Mouse (Mus musculus) heart, postnatal 0 days (tissue): ENCODE measurements at regions not wholly inside any gene's neighbourhood (a gene's known extent, or its start where the extent isn't known, plus 50 kb on each side); places are given as distances from the start of the nearest gene placed in this dataset.

Source experiments
- ATAC-seq: fragments of 200-750 bp; cut with Nextera tagmentation; 2 replicates; pipeline ENCODE4 v1.8.0; 2017; ENCODE audit warnings: low read depth, moderate number of reproducible peaks, moderate library complexity; ENCODE audit not compliant: insufficient read depth
- DNase-seq: peaks from one replicate; pipeline ENCODE4 v3.0.0-alpha.2; 2016; ENCODE audit warnings: low spot score
- H3K27ac ChIP-seq: fragments of 300-500 bp; sonication (generic); 2 replicates; pipeline ENCODE4 v1.5.1; 2014; ENCODE audit warnings: low read depth, mild to moderate bottlenecking
- H3K27me3 ChIP-seq: fragments of 300-500 bp; sonication (generic); 2 replicates; pipeline ENCODE4 v1.6.1; 2014; ENCODE audit warnings: low read length, mixed read lengths; ENCODE audit not compliant: control insufficient read depth, insufficient read depth
- H3K36me3 ChIP-seq: fragments of 300-500 bp; sonication (generic); replicated peaks from 2 replicates; pipeline ENCODE4 v1.6.1; 2014; ENCODE audit warnings: low read length, mixed read lengths; ENCODE audit not compliant: control insufficient read depth, insufficient read depth
- H3K4me1 ChIP-seq: fragments of 300-500 bp; sonication (generic); 2 replicates; pipeline ENCODE4 v1.6.1; 2014; ENCODE audit warnings: antibody characterized with exemption; ENCODE audit not compliant: control insufficient read depth, insufficient read depth
- H3K4me2 ChIP-seq: fragments of 300-500 bp; sonication (generic); 2 replicates; pipeline ENCODE4 v1.6.1; 2014; ENCODE audit warnings: low read depth, mild to moderate bottlenecking, low read length, moderate library complexity
- H3K4me3 ChIP-seq: fragments of 300-500 bp; sonication (generic); 2 replicates; pipeline ENCODE4 v1.5.1; 2014; ENCODE audit warnings: low read depth, low read length
- H3K9ac ChIP-seq: fragments of 300-500 bp; sonication (generic); replicated peaks from 2 replicates; pipeline ENCODE4 v1.6.1; 2014; ENCODE audit warnings: low read depth, low read length, mixed read lengths
- H3K9me3 ChIP-seq: fragments of 300-500 bp; sonication (generic); replicated peaks from 2 replicates; pipeline ENCODE4 v1.6.1; 2016; ENCODE audit warnings: low read length; ENCODE audit not compliant: control insufficient read depth
- CTCF ChIP-seq: IDR thresholded peaks from 2 replicates; pipeline ENCODE4 v1.5.1; 2016; ENCODE audit warnings: antibody characterized with exemption, control low read depth, low read depth
- EP300 ChIP-seq: IDR thresholded peaks from 2 replicates; pipeline ENCODE4 v1.6.1; 2016; ENCODE audit warnings: antibody characterized with exemption, low read depth
- WGBS: fragments of 180-500 bp; shearing (Covaris S2); extraction: QIAGEN DNeasy Blood & Tissue Kit; methylation state at CpG from one replicate; pipeline ENCODE4 v1.1.7; 2014; 5-methylcytosine and 5-hydroxymethylcytosine counted together

DNA sequence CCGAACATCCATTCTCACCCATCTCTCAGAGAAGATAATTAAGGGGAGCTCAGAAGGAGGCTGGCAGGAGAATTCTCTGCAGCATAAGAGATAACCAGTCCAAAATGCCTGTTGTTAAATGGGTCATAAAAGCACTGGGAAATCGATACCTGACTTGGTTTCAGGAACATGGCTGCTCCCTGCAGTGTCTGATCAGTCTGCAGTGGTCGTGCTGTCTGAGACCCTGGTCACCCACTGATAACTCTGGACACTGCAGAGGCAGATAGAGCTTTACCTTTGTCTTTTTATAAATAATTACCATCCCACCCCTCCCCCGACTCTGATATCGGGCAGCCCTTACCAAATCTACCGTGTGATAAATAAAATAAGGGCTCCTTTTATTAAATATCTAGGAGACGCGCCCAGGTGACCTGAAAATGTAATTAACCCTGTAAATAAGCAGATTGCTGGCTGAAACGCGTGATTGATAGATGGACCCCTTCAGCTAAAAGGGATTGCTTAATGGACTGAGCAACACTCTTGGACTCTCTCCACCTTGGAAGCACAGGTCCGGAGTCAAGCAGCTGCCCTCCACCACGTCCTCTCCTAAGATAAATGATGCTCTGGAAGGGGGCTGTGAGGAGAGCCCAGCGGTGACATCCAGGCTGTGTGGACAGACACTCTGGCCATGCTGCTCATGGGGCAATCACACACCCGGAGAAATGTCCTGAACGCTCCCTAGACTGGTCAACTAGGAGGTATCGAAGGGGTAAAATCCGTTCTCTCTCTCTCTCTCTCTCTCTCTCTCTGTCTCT is 384.4 kb downstream of the Mtx2 start:
- no peak for TF ChIP-seq EP300
- no peak for TF ChIP-seq CTCF
- no peak for DNase-seq
- no peak overlapping the region for H3K4me2 ChIP-seq
- H3K27ac ChIP-seq: no peak overlapping the region
- H3K36me3 ChIP-seq: no peaks in the 10 kb centered on the region
- no peak overlapping the region for H3K4me3 ChIP-seq
- WGBS: 82% methylated on average over 17 of the region's 17 CpGs
- H3K27me3 ChIP-seq: no peaks in the 10 kb centered on the region
- H3K9ac ChIP-seq: no peak overlapping the region
- ATAC-seq: no peak
- no peaks in the 10 kb centered on the region for H3K4me1 ChIP-seq
- no peaks in the 10 kb centered on the region for H3K9me3 ChIP-seq

DNA sequence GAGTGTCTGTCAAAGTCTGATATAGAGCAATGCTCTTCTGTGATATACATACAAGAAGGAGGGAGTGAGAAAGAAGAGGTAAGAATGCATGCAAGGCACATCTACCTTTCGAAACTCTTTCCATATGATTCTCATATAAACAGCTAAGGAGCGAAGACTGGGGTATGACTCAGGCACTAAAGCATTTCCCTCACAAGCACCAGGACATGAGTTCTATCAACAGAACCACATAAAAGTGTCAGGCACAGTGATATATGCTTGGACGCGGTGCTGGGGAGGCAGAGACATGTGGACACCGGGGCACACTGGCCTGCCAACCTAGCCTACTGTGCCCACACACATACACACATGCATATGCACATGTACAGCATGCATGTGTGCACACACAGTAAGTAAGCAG is 391.3 kb downstream of the Mtx2 start:
- H3K4me2 ChIP-seq: no peak overlapping the region
- ATAC-seq (no peak), DNase-seq (no peak)
- no peak overlapping the region for H3K4me3 ChIP-seq
- no peak overlapping the region for H3K27ac ChIP-seq
- no peaks in the 10 kb centered on the region for H3K36me3 ChIP-seq
- 75% methylated on average over 5 of the region's 5 CpGs for WGBS
- no peaks in the 10 kb centered on the region for H3K9me3 ChIP-seq
- no peaks in the 10 kb centered on the region for H3K27me3 ChIP-seq
- TF ChIP-seq EP300 (no peak), CTCF (no peak)
- H3K9ac ChIP-seq: no peak overlapping the region
- no peaks in the 10 kb centered on the region for H3K4me1 ChIP-seq

DNA sequence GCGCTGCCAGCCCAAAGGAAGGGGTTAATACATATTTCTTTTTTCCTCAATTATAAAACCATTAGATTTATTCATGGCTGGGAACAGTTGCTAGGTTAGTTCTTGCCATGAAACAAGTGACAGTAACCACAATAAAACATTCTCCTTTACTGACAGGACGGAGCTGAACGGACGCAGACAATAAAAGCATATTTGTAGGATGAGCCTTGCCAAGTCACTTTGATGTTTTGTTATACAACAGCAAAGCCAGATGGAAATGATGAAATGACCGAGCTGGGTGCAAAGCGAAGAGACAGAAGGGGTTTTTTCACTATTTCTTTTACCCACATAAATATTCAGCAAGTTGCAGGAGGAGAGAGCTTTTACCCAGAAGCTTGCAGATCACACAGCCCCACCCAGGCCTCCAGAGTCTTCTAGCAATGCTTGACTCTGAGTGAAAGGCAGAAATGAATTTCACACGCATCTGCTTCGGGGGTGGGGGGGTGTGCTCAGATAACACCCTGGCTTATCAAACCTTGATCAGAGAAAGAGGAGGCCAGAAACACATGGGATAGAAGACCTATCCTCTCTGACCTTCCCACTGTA is 395.3 kb downstream of the Mtx2 start:
- Histone ChIP-seq H3K4me2 (no peak overlapping the region), H3K4me3 (no peak overlapping the region), H3K27ac (no peak overlapping the region), H3K4me1 (no peaks in the 10 kb centered on the region), H3K9me3 (no peaks in the 10 kb centered on the region), H3K9ac (no peak overlapping the region), H3K36me3 (no peaks in the 10 kb centered on the region), H3K27me3 (no peaks in the 10 kb centered on the region)
- TF ChIP-seq CTCF (no peak), EP300 (no peak)
- ATAC-seq (no peak), DNase-seq (no peak)
- WGBS: 71% methylated on average over 8 of the region's 8 CpGs

DNA sequence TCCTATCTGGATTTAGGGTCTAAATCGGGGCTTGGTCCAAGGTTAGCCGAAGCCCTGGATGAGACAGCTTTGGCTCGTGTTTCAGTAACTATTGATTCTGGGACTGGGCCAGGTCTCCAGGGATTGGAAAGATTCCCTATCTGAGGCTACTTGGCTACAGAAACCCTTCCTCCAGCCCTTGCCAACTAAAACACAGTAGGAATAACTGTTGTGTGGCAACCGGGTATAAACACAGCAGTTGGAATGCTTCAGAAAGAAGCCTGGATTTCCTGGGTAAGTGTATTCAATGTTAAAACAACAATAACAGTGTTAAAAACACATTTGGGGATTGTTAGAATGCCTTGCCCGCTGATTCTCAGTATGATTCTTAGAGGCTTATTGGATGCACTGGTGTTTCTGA is 398.8 kb downstream of the Mtx2 start:
- Histone ChIP-seq H3K9me3 (no peaks in the 10 kb centered on the region), H3K4me3 (no peak overlapping the region), H3K36me3 (no peaks in the 10 kb centered on the region), H3K27ac (peak overlapping the region; percentile 17), H3K9ac (no peak overlapping the region), H3K27me3 (no peaks in the 10 kb centered on the region), H3K4me1 (no peaks in the 10 kb centered on the region), H3K4me2 (no peak overlapping the region)
- TF ChIP-seq EP300: peak; percentile 64
- TF ChIP-seq CTCF: no peak
- DNase-seq (peak; percentile 76), ATAC-seq (peak; percentile 74)
- 38% methylated on average over 5 of the region's 5 CpGs for WGBS

DNA sequence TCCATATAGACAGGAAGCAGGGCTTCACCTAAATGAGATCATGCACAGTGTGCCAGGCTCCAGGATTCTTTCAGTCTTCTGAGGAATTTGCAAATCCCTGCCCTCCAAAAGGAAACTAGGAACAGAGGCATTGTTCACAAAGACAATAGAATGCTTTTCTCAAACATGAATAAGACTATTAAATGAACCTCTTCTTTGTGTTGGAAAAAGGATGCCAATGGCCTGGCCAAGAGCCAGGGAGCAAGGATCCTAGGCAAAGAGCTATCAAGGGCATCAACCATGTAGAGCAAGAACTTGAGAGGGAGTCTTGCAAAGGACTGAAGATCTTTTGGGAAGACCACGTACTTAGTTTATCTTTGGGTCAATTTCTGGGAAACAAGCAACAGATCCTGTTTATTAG is 415.4 kb downstream of the Mtx2 start:
- H3K4me1 ChIP-seq: no peaks in the 10 kb centered on the region
- TF ChIP-seq CTCF (no peak), EP300 (no peak)
- H3K4me3 ChIP-seq: no peak overlapping the region
- H3K27me3 ChIP-seq: no peaks in the 10 kb centered on the region
- ATAC-seq (no peak), DNase-seq (no peak)
- H3K36me3 ChIP-seq: no peaks in the 10 kb centered on the region
- WGBS: 87% methylated on average over 1 of the region's 1 CpGs
- H3K27ac ChIP-seq: no peak overlapping the region
- no peaks in the 10 kb centered on the region for H3K9me3 ChIP-seq
- H3K9ac ChIP-seq: no peak overlapping the region
- H3K4me2 ChIP-seq: no peak overlapping the region
